Mouse (Mus musculus): ENCODE measurements around the gene Gm21497. TPM values are rescaled to one million over a fixed set of nuclear protein-coding genes. Genes with fewer than 3 reads are reported as not detected.
"Not testable (repeated sequence)": the region's sequence is repeated elsewhere in the genome, so short reads cannot be mapped to it uniquely, and the experiment has no call there.

Gene Gm21497
- not detected in 2 replicates for total RNA-seq (2021)
- long read RNA-seq, experiment 1, result 0 reads
- long read RNA-seq, experiment 2, result 0 reads

- not testable (repeated sequence) for DNase-seq
Observed at GRCm38 (mm10) chrY:61646446-61646845, at the start of gene Gm21497. TSS of gene Gm21497 (plus strand) at chrY:61646746.

Measured in adrenal gland, postnatal 14 days (tissue).